Mouse (Mus musculus) gonadal fat pad, adult 2 months (tissue): ENCODE measurements around the gene Gpam. TPM values are rescaled to one million over a fixed set of nuclear protein-coding genes. Genes with fewer than 3 reads are reported as not detected.

Experiments
- DNase-seq: peaks from one replicate; pipeline ENCODE4 v3.0.0-alpha.2; 2012; ENCODE audit warnings: low read depth
- polyA plus RNA-seq: library from polyadenylated mRNA; depleted of rRNA; stranded (reverse); fragments of >200 nt; gene quantifications from 2 replicates; pipeline ENCODE4 v1.2.3, GENCODE M21; 2012; rRNA removed

Gene Gpam
- polyA plus RNA-seq, 1 experiment: 95.1 TPM

- no peak for DNase-seq
These were observed 65.6 kb downstream of the Gpam start for GRCm38 (mm10) chr19:55061447-55061901.

- no peak for DNase-seq
These were observed 66.1 kb downstream of the Gpam start for GRCm38 (mm10) chr19:55060964-55061363.

GRCm38 (mm10) chr19:55057483-55057882 lies 69.6 kb downstream of the Gpam start:
- no peak for DNase-seq

- no peak for DNase-seq
These were observed 71.3 kb downstream of the Gpam start for GRCm38 (mm10) chr19:55055634-55056269.

GRCm38 (mm10) chr19:55053163-55053562 lies 73.9 kb downstream of the Gpam start:
- DNase-seq: no peak

GRCm38 (mm10) chr19:55037406-55037805 lies 89.6 kb downstream of the Gpam start:
- no peak for DNase-seq

- no peak for DNase-seq
These were observed 108.2 kb downstream of the Gpam start for GRCm38 (mm10) chr19:55018872-55019271.

Other genes with a start within 250 kb of the Gpam start
- gene Tectb, start 53.5 kb upstream of the Gpam start, polyA plus RNA-seq: 0.11 and 0.26 TPM in 2 replicates
- gene Gucy2g, start 114.0 kb upstream of the Gpam start, polyA plus RNA-seq: 2.3 and 4.7 TPM in 2 replicates
- 11.7 and 11.8 TPM in 2 replicates for gene Acsl5, start 124.7 kb upstream of the Gpam start, polyA plus RNA-seq
- gene Zdhhc6, start 188.8 kb upstream of the Gpam start, polyA plus RNA-seq: 14.9 and 19.3 TPM in 2 replicates
- gene Vti1a, start 189.1 kb upstream of the Gpam start, polyA plus RNA-seq: 14.6 and 14.9 TPM in 2 replicates